Mouse (Mus musculus) CH12.LX (cell line): ENCODE results near the gene Tgfb2.

Experiments used
- CTCF ChIP-seq, 2 experiments: IDR thresholded peaks in 1 of 2; conservative IDR thresholded peaks in 1 of 2; 2 replicates each; pipeline ENCODE4 v1.5.1; 2011 to 2012; ENCODE audit warnings: low read depth in 2 of 2, low read length in 2 of 2, improper control_type of control experiment in 1 of 2, inconsistent platforms in 1 of 2, mild to moderate bottlenecking in 1 of 2, moderate library complexity in 1 of 2
- EP300 ChIP-seq: IDR thresholded peaks from 2 replicates; pipeline ENCODE4 v1.6.1; 2011; ENCODE audit warnings: low read length, improper control_type of control experiment
- GABPA ChIP-seq: IDR thresholded peaks from 2 replicates; pipeline ENCODE4 v1.6.1; 2012; ENCODE audit warnings: low read depth, low read length, improper control_type of control experiment, inconsistent platforms; ENCODE audit not compliant: insufficient replicate concordance
- HCFC1 ChIP-seq: IDR thresholded peaks from 2 replicates; pipeline ENCODE4 v1.6.1; 2012; ENCODE audit warnings: low read depth, mild to moderate bottlenecking, inconsistent platforms, low read length, improper control_type of control experiment
- MAX ChIP-seq: IDR thresholded peaks from 2 replicates; pipeline ENCODE4 v1.6.1; 2011; ENCODE audit warnings: low read length, improper control_type of control experiment
- MEF2A ChIP-seq: IDR thresholded peaks from 2 replicates; pipeline ENCODE4 v1.6.1; 2014; ENCODE audit warnings: low read depth, mild to moderate bottlenecking, inconsistent platforms, low read length, improper control_type of control experiment, borderline replicate concordance
- NRF1 ChIP-seq: IDR thresholded peaks from 2 replicates; pipeline ENCODE4 v1.6.1; 2014; ENCODE audit warnings: low read depth, mild to moderate bottlenecking, inconsistent platforms, low read length, improper control_type of control experiment, moderate library complexity
- POLR2A ChIP-seq: IDR thresholded peaks from 2 replicates; pipeline ENCODE4 v1.6.1; 2011; ENCODE audit warnings: low read depth, mild to moderate bottlenecking, improper control_type of control experiment, low read length

GRCm38 (mm10) chr1:186635045-186635444 lies 70.7 kb downstream of the Tgfb2 start:
- no peak for TF ChIP-seq CTCF (conservative IDR thresholded peaks at IDR 0.05 in 1 of 2, IDR thresholded peaks at IDR 0.05 in 1 of 2; ENCODE audit: low read depth in 2 of 2, low read length in 2 of 2)
- TF ChIP-seq MAX, result no peak
- TF ChIP-seq NRF1, result no peak
- TF ChIP-seq EP300, result no peak
- TF ChIP-seq MEF2A, result no peak
- no peak for TF ChIP-seq POLR2A
- no peak for TF ChIP-seq GABPA
- no peak for TF ChIP-seq HCFC1
